Mouse (Mus musculus) testis, adult 2 months (tissue): ENCODE data around the gene Prg4. TPM values are rescaled to one million over a fixed set of nuclear protein-coding genes. Genes with fewer than 3 reads are reported as not detected.

Source experiments
- H3K27ac ChIP-seq: fragments of 200-500 bp; 2 replicates; pipeline ENCODE4 v1.5.1; 2012; ENCODE audit warnings: low read depth, low read length; ENCODE audit not compliant: control insufficient read depth, insufficient read depth
- H3K27me3 ChIP-seq: fragments of 200-500 bp; 2 replicates; pipeline ENCODE4 v1.6.1; 2012; ENCODE audit warnings: mild to moderate bottlenecking, low read length, moderate library complexity; ENCODE audit not compliant: control insufficient read depth, insufficient read depth
- H3K36me3 ChIP-seq: fragments of 200-500 bp; 2 replicates; pipeline ENCODE4 v1.6.1; 2012; ENCODE audit warnings: mild to moderate bottlenecking, low read length; ENCODE audit not compliant: control insufficient read depth, insufficient read depth
- H3K4me1 ChIP-seq: fragments of 200-500 bp; 2 replicates; pipeline ENCODE4 v1.6.1; 2012; ENCODE audit warnings: low read length; ENCODE audit not compliant: control insufficient read depth, insufficient read depth
- H3K4me3 ChIP-seq: fragments of 200-500 bp; 2 replicates; pipeline ENCODE4 v1.5.1; 2012; ENCODE audit warnings: low read depth, mild to moderate bottlenecking, low read length, moderate library complexity, mixed read lengths; ENCODE audit not compliant: control insufficient read depth
- CTCF ChIP-seq: fragments of 200-500 bp; IDR thresholded peaks from 2 replicates; pipeline ENCODE4 v1.5.1; 2012; ENCODE audit warnings: low read depth, mild to moderate bottlenecking, inconsistent platforms, low read length, moderate library complexity; ENCODE audit not compliant: control insufficient read depth, insufficient read depth, insufficient replicate concordance
- POLR2A ChIP-seq: fragments of 200-500 bp; IDR thresholded peaks from 2 replicates; pipeline ENCODE4 v1.6.1; 2012; ENCODE audit warnings: low read depth, mild to moderate bottlenecking, inconsistent platforms, low read length, moderate library complexity; ENCODE audit not compliant: control insufficient read depth
- polyA plus RNA-seq: library from polyadenylated mRNA; depleted of rRNA; stranded (reverse); fragments of >200 nt; gene quantifications from 2 replicates; pipeline ENCODE4 v1.2.3, GENCODE M21; 2012

The Prg4 gene
- polyA plus RNA-seq, 1 experiment: 0.36 TPM

DNA sequence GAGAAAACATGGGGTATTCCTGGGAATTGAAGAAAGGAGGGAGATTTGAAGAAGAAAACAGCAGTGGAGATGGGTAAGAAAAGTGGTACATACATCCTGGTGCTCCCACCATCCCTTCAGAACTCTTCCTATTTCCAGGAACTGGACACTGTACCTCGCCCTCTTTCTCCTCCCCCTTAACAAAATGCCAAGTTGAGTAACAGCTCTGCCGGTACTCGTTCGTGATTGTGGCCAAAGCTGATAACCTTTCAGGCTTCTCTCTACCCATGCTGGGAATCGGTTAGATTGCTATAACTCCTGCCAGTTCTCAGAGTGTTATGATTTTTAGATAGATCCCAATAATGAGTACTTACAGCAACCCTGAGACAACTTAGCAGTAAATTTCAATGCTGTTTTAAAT lies 7.0 kb downstream of the Prg4 start:
- no peaks in the 10 kb centered on the region for H3K4me1 ChIP-seq
- no peak overlapping the region for H3K27ac ChIP-seq
- no peaks in the 10 kb centered on the region for H3K27me3 ChIP-seq
- no peak overlapping the region for H3K4me3 ChIP-seq
- H3K36me3 ChIP-seq: no peaks in the 10 kb centered on the region
- TF ChIP-seq POLR2A (no peak), CTCF (no peak)

GRCm38 (mm10) chr1:150441731-150442130 lies 24.2 kb downstream of the Prg4 start:
- Histone ChIP-seq H3K4me3 (no peak overlapping the region), H3K36me3 (peaks cover 1% of the 10 kb centered on the region), H3K27ac (no peak overlapping the region), H3K27me3 (no peaks in the 10 kb centered on the region), H3K4me1 (no peaks in the 10 kb centered on the region)
- TF ChIP-seq POLR2A (no peak), CTCF (no peak)

GRCm38 (mm10) chr1:150438641-150439040 lies 27.3 kb downstream of the Prg4 start:
- no peak overlapping the region for H3K4me3 ChIP-seq
- TF ChIP-seq CTCF (no peak), POLR2A (no peak)
- H3K4me1 ChIP-seq: no peaks in the 10 kb centered on the region
- H3K27me3 ChIP-seq: no peaks in the 10 kb centered on the region
- no peak overlapping the region for H3K27ac ChIP-seq
- H3K36me3 ChIP-seq: peaks cover 1% of the 10 kb centered on the region

- TF ChIP-seq CTCF (no peak), POLR2A (no peak)
- Histone ChIP-seq H3K4me1 (no peaks in the 10 kb centered on the region), H3K27ac (no peak overlapping the region), H3K36me3 (peaks cover 4% of the 10 kb centered on the region), H3K4me3 (no peak overlapping the region), H3K27me3 (no peaks in the 10 kb centered on the region)
Measured at GRCm38 (mm10) chr1:150426216-150426615, 39.7 kb downstream of the Prg4 start.

DNA sequence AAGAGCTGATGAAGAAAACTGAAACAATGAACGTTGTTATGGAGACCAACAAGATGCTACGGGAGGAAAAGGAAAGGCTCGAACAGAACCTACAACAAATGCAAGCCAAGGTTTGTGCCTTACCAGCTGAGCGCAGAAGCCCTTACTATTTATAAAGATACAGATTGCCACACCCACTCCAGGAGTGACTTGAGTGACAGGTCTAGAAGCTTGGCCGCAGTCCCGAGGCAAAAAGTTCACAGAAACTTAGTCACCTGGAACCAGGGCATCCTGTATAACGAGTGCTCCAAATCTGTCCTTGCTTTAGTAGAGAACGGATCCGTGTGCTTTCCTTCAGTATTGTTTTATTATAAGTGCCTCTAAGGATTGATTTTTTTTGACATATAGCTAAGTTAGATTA lies 40.3 kb downstream of the Prg4 start:
- no peaks in the 10 kb centered on the region for H3K4me1 ChIP-seq
- TF ChIP-seq CTCF: no peak
- H3K4me3 ChIP-seq: no peak overlapping the region
- no peaks in the 10 kb centered on the region for H3K27me3 ChIP-seq
- no peak overlapping the region for H3K27ac ChIP-seq
- H3K36me3 ChIP-seq: peaks cover 4% of the 10 kb centered on the region

DNA sequence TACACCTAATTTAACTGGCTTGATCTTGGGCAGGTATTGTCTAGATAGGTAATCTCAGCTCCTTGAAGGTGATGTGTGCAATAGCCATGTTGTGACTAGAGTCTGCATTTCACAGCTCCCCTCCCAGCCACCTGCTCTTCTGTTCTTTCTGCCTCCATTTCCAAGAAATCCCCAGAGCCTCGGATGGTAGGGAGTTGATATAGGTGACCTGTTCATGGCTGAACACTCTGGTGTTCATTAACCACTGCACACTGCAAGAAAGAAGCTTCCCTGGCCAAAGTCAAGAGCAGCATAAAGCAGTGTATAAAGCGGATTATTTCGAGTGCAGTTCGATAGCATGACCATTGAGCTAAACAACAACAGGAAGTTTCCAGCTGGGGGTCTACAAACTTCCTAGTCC lies 47.5 kb downstream of the Prg4 start:
- Histone ChIP-seq H3K27me3 (no peaks in the 10 kb centered on the region), H3K4me3 (no peak overlapping the region), H3K36me3 (peaks cover 3% of the 10 kb centered on the region), H3K27ac (no peak overlapping the region), H3K4me1 (no peaks in the 10 kb centered on the region)
- TF ChIP-seq CTCF (no peak), POLR2A (no peak)

DNA sequence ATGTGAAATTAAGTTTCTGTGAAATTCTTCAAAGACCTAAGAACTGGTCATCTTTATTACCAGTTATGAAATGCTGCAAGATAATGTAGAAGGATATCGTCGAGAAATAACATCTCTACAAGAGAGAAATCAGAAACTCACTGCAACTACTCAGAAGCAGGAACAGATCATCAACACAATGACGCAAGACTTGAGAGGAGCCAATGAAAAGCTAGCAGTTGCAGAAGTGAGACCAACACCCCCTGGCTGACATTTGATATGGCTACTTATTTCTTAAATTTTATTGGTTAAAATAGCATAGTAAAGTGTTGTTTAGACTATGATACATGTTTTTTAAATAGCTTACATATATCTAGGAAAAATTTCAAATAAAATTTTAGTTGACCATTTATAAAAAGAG lies 50.0 kb downstream of the Prg4 start:
- Histone ChIP-seq H3K27ac (no peak overlapping the region), H3K4me1 (no peaks in the 10 kb centered on the region), H3K27me3 (no peaks in the 10 kb centered on the region), H3K4me3 (no peak overlapping the region), H3K36me3 (peaks cover 7% of the 10 kb centered on the region)
- TF ChIP-seq POLR2A: no peak
- no peak for TF ChIP-seq CTCF

- H3K4me1 ChIP-seq: no peaks in the 10 kb centered on the region
- TF ChIP-seq POLR2A: no peak
- no peak for TF ChIP-seq CTCF
- peaks cover 9% of the 10 kb centered on the region for H3K36me3 ChIP-seq
- H3K27ac ChIP-seq: no peak overlapping the region
- H3K27me3 ChIP-seq: no peaks in the 10 kb centered on the region
- H3K4me3 ChIP-seq: no peak overlapping the region
Measured at GRCm38 (mm10) chr1:150409996-150410395, 56.0 kb downstream of the Prg4 start.
